Mouse (Mus musculus) neutrophil, adult 83 days (primary cell): ENCODE results near the gene Chdh. TPM values are rescaled to one million over a fixed set of nuclear protein-coding genes. Genes with fewer than 3 reads are reported as not detected.

ENCODE experiments used
- total RNA-seq, 2 experiments: library from RNA; stranded (reverse); gene quantifications; one replicate each; pipeline ENCODE4 v1.2.4; 2023

Chdh gene
- total RNA-seq: 10 to 100 TPM in 1 of 2 experiments, 1 to 10 TPM in 1; 8.9 to 11.9 TPM

GRCm38 (mm10) chr14:30008733-30009575 lies at the start of gene Chdh, which contains the start of gene Il17rb:
Gene Chdh, plus strand, starts transcription at chr14:30009023.
Gene Il17rb, minus strand, starts transcription at chr14:30008896.

GRCm38 (mm10) chr14:29968075-29968821 lies 40.6 kb upstream of the Chdh start, which contains the start of gene Selenok:
Gene Selenok, plus strand, starts transcription at chr14:29968308.

GRCm38 (mm10) chr14:29978254-29979204 lies 30.3 kb upstream of the Chdh start, which contains the start of gene Actr8:
Gene Actr8, plus strand, starts transcription at chr14:29978337.

Other genes starting within 250 kb of the Chdh start
- gene Selenok, start 40.7 kb upstream of the Chdh start, total RNA-seq: 100 to 1,000 TPM; 108 to 113 TPM
- 10 to 100 TPM; 36.6 to 42.9 TPM for gene Actr8, start 30.7 kb upstream of the Chdh start, total RNA-seq
- gene Il17rb, start 127 bp upstream of the Chdh start, total RNA-seq: under 1 TPM; 0.79 to 0.92 TPM